Mouse (Mus musculus) stomach, postnatal 0 days (tissue): ENCODE results near the gene Unc13a.

Experiments used
- CTCF ChIP-seq: IDR thresholded peaks from 2 replicates; pipeline ENCODE4 v1.5.1; 2016; ENCODE audit warnings: antibody characterized with exemption, low read depth, mild to moderate bottlenecking, moderate library complexity
- EP300 ChIP-seq: optimal IDR thresholded peaks from 2 replicates; pipeline ENCODE3; 2016; ENCODE audit warnings: antibody characterized with exemption

GRCm38 (mm10) chr8:71591471-71592373, 79.8 kb downstream of the Unc13a start, which contains the start of gene Pgls:
- TF ChIP-seq CTCF: no peak
- no peak for TF ChIP-seq EP300
